Mouse (Mus musculus) C2C12 (cell line): ENCODE measurements around the gene Gprasp1. TPM values are rescaled to one million over a fixed set of nuclear protein-coding genes. Genes with fewer than 3 reads are reported as not detected.
A peak's percentile ranks its signal among the peaks of the same experiment; 100 is the strongest.
"Not testable (repeated sequence)": the region's sequence is repeated elsewhere in the genome, so short reads cannot be mapped to it uniquely, and the experiment has no call there.

ENCODE experiments used
- H3K27me3 ChIP-seq: one replicate; pipeline ENCODE4 v1.6.1; 2011; ENCODE audit not compliant: control insufficient read depth, insufficient read depth, insufficient read length
- H3K36me3 ChIP-seq: one replicate; pipeline ENCODE4 v1.6.1; 2011; ENCODE audit not compliant: control insufficient read depth, insufficient read depth
- H3K4me3 ChIP-seq: one replicate; pipeline ENCODE4 v1.5.1; 2011; ENCODE audit warnings: mild to moderate bottlenecking, control low read depth; ENCODE audit not compliant: poor library complexity, insufficient read depth, severe bottlenecking
- H3K79me2 ChIP-seq: one replicate; pipeline ENCODE4 v1.6.1; 2011; ENCODE audit not compliant: control insufficient read depth, insufficient read depth
- H3K79me3 ChIP-seq: one replicate; pipeline ENCODE4 v1.6.1; 2011; ENCODE audit warnings: low read depth, control low read depth
- H3ac ChIP-seq: one replicate; pipeline ENCODE3; 2011; ENCODE audit warnings: low read depth; ENCODE audit not compliant: control insufficient read depth, insufficient read length
- CEBPB ChIP-seq: IDR thresholded peaks from one replicate; pipeline ENCODE4 v1.6.1; 2011; ENCODE audit warnings: low read depth, mild to moderate bottlenecking, control low read depth, moderate library complexity
- CTCF ChIP-seq: IDR thresholded peaks from one replicate; pipeline ENCODE4 v1.5.1; 2011; ENCODE audit not compliant: control insufficient read depth, insufficient read depth, insufficient read length
- FOSL1 ChIP-seq: IDR thresholded peaks from one replicate; pipeline ENCODE4 v1.8.0; 2011; ENCODE audit warnings: mild to moderate bottlenecking, low read length; ENCODE audit not compliant: poor library complexity, insufficient read depth, severe bottlenecking
- MAX ChIP-seq: IDR thresholded peaks from one replicate; pipeline ENCODE4 v1.6.1; 2011; ENCODE audit warnings: mild to moderate bottlenecking, control low read depth
- MYOD1 ChIP-seq: IDR thresholded peaks from one replicate; pipeline ENCODE4 v1.6.1; 2011; ENCODE audit warnings: low read depth; ENCODE audit not compliant: control insufficient read depth, insufficient read length
- MYOG ChIP-seq: IDR thresholded peaks from one replicate; pipeline ENCODE4 v1.6.1; 2011; ENCODE audit not compliant: control insufficient read depth, insufficient read length; ENCODE audit errors: extremely low read depth
- USF1 ChIP-seq: IDR thresholded peaks from one replicate; pipeline ENCODE4 v1.6.1; 2011; ENCODE audit warnings: low read depth, mild to moderate bottlenecking, control low read depth, moderate library complexity
- polyA plus RNA-seq: library from polyadenylated mRNA; unstranded; fragments of >200 nt; fragmentation: generic; extraction: Trizol; gene quantifications from one replicate; pipeline ENCODE4 v1.2.1, GENCODE M21; 2012; ENCODE audit warnings: missing spikeins

The Gprasp1 gene
- polyA plus RNA-seq, 1 experiment, result 5.4 TPM

GRCm38 (mm10) chrX:135725161-135725560, 17.4 kb upstream of the Gprasp1 start, which contains the start of gene Tmsb15a:
Gene Tmsb15a (minus strand): TSS chrX:135725261.
- Histone ChIP-seq H3K4me3 (no peak within 1 kb of the TSS), H3K79me3 (no peaks in the 10 kb centered on the region)

GRCm38 (mm10) chrX:135738730-135739520, 3.6 kb upstream of the Gprasp1 start:
- Histone ChIP-seq H3K4me3 (no peak overlapping the region), H3K79me3 (peaks cover 6% of the 10 kb centered on the region), H3ac (no peak overlapping the region), H3K79me2 (peaks cover 15% of the 10 kb centered on the region), H3K27me3 (no peaks in the 10 kb centered on the region), H3K36me3 (no peaks in the 10 kb centered on the region)
- TF ChIP-seq FOSL1 (no peak), MYOD1 (no peak), CEBPB (no peak), CTCF (no peak), USF1 (no peak)

More at GRCm38 (mm10) chrX:135725161-135725560, 17.4 kb upstream of the Gprasp1 start, which contains the start of gene Tmsb15a:
- no peaks in the 10 kb centered on the region for H3K79me2 ChIP-seq
- no peak within 1 kb of the TSS for H3ac ChIP-seq
- no peaks in the 10 kb centered on the region for H3K27me3 ChIP-seq
- no peak for TF ChIP-seq USF1
- TF ChIP-seq MYOG, result no peak
- no peak for TF ChIP-seq MYOD1
- no peak for TF ChIP-seq MAX
- TF ChIP-seq CTCF, result no peak
- TF ChIP-seq FOSL1, result no peak
- TF ChIP-seq CEBPB, result no peak
- no peaks in the 10 kb centered on the region for H3K36me3 ChIP-seq

- Histone ChIP-seq H3ac (peak overlapping the region; percentile 75), H3K27me3 (no peaks in the 10 kb centered on the region)
- TF ChIP-seq FOSL1 (no peak), USF1 (no peak), CTCF (no peak), MYOG (no peak), MYOD1 (no peak), MAX (no peak), CEBPB (no peak)
These were observed 473 bp downstream of the Gprasp1 start for GRCm38 (mm10) chrX:135743056-135743355.

GRCm38 (mm10) chrX:135745376-135745775, 2.8 kb downstream of the Gprasp1 start:
- peaks cover 21% of the 10 kb centered on the region for H3K79me2 ChIP-seq
- peaks cover 11% of the 10 kb centered on the region for H3K36me3 ChIP-seq
- H3K27me3 ChIP-seq, H3K4me3 ChIP-seq, H3K79me3 ChIP-seq, H3ac ChIP-seq: not testable (repeated sequence)

More at GRCm38 (mm10) chrX:135743056-135743355, 473 bp downstream of the Gprasp1 start:
- peak overlapping the region; percentile 49 for H3K4me3 ChIP-seq
- peaks cover 21% of the 10 kb centered on the region for H3K79me2 ChIP-seq
- peaks cover 6% of the 10 kb centered on the region for H3K79me3 ChIP-seq
- H3K36me3 ChIP-seq, result peaks cover 7% of the 10 kb centered on the region

- Histone ChIP-seq H3K79me2 (no peaks in the 10 kb centered on the region), H3K4me3 (no peak overlapping the region), H3K36me3 (peaks cover 10% of the 10 kb centered on the region), H3ac (no peak overlapping the region), H3K27me3 (no peaks in the 10 kb centered on the region), H3K79me3 (no peaks in the 10 kb centered on the region)
- no peak for TF ChIP-seq MYOD1
- peak; percentile 32 for TF ChIP-seq CTCF
These were observed 10.3 kb downstream of the Gprasp1 start for GRCm38 (mm10) chrX:135752832-135753231.

GRCm38 (mm10) chrX:135761707-135762106, 19.2 kb downstream of the Gprasp1 start:
- Histone ChIP-seq H3K27me3 (no peaks in the 10 kb centered on the region), H3K36me3 (peaks cover 8% of the 10 kb centered on the region), H3K79me3 (no peaks in the 10 kb centered on the region), H3ac (no peak overlapping the region), H3K4me3 (no peak overlapping the region), H3K79me2 (no peaks in the 10 kb centered on the region)
- no peak for TF ChIP-seq FOSL1
- TF ChIP-seq USF1, result no peak
- TF ChIP-seq CEBPB, result no peak
- no peak for TF ChIP-seq CTCF
- TF ChIP-seq MAX, result no peak
- TF ChIP-seq MYOG, result no peak
- no peak for TF ChIP-seq MYOD1
